In genomic region chr3:83191271-83191670, GRCm38 (mm10) we compare ENCODE assay signal across 20 mouse cellular contexts.
A peak's percentile ranks its signal among the peaks of the same experiment; 100 is the strongest.
DNase-seq lines count a peak whose midpoint lies in the region; ATAC-seq and TF ChIP-seq lines count a peak whose summit lies in the region.
"Had no signal": no experiment of that assay in that cellular context is flagged by ENCODE, and none has a peak within 500 bp of the region (broad histone marks: within the 10 kb centered on the region; RNA-seq: fewer than 3 reads in every experiment).

No protein-coding gene starts in this region.

- no peak for TF ChIP-seq POLR2A in lung, adult 2 months (IDR thresholded peaks at IDR 0.05; ENCODE audit: borderline replicate concordance, extremely low read depth, low read depth, low read length)

- H3K4me1 ChIP-seq in lung, adult 2 months (ENCODE audit: control insufficient read depth, insufficient read depth, low read length), result peaks cover 2% of the 10 kb centered on the region; the same call in 1 of the 2 replicates
- no peaks in the 10 kb centered on the region for H3K4me1 ChIP-seq in lung, postnatal 0 days (ENCODE audit: insufficient read depth, low read depth, low read length)
- H3K4me1 ChIP-seq: embryonic facial prominence, embryonic 10.5 days; embryonic facial prominence, embryonic 12.5 days; forebrain, embryonic 13.5 days; forebrain, embryonic 15.5 days had no signal

- ATAC-seq in lung, postnatal 0 days, result peak; percentile 91
- ATAC-seq: forebrain, embryonic 13.5 days; forebrain, embryonic 15.5 days had no signal

- no peak overlapping the region for H3K27ac ChIP-seq in lung, postnatal 0 days (ENCODE audit: low read length)
- H3K27ac ChIP-seq: embryonic facial prominence, embryonic 10.5 days; embryonic facial prominence, embryonic 12.5 days; forebrain, embryonic 13.5 days; forebrain, embryonic 15.5 days had no signal

- DNase-seq in lung, adult 18-20 months, result peak; percentile 44 to 72
- DNase-seq in lung, adult 2 months, result no peak
- peak; percentile 82 for DNase-seq in lung, postnatal 0 days (ENCODE audit: low spot score)
- peak; percentile 50 for DNase-seq in lung, postnatal 14 days
- DNase-seq in lung, postnatal 36 days, result peak; percentile 78
- DNase-seq in urinary bladder, adult 18-20 months (ENCODE audit: low spot score in 2 of 2), result no peak
- no peak for DNase-seq in kidney, postnatal 4 days
- no peak for DNase-seq in cerebellum, adult 11 months
- DNase-seq: adrenal gland, adult 2 months; adrenal gland, postnatal 10 days; adrenal gland, postnatal 25 days; cerebellum, adult 11-12 months; cerebellum, adult 2 months; cerebellum, adult 9-10 months; cerebellum, postnatal 10 days; cerebellum, postnatal 25 days had no signal

- no peak for TF ChIP-seq CTCF in lung, adult 2 months (IDR thresholded peaks at IDR 0.05; ENCODE audit: insufficient read depth, low read length)
- TF ChIP-seq CTCF in lung, postnatal 0 days (IDR thresholded peaks at IDR 0.05), result no peak

- H3K4me2 ChIP-seq in lung, postnatal 0 days (replicated peaks; ENCODE audit: low read depth, low read length), result no peak overlapping the region
- H3K4me2 ChIP-seq: embryonic facial prominence, embryonic 12.5 days; forebrain, embryonic 13.5 days; forebrain, embryonic 15.5 days had no signal

- no peaks in the 10 kb centered on the region for H3K36me3 ChIP-seq in lung, postnatal 0 days (ENCODE audit: insufficient read depth, low read length)
- H3K36me3 ChIP-seq: embryonic facial prominence, embryonic 10.5 days; embryonic facial prominence, embryonic 12.5 days; forebrain, embryonic 15.5 days had no signal

- H3K4me3 ChIP-seq in lung, adult 2 months (replicated peaks; ENCODE audit: extremely low read depth, low read depth, low read length), result no peak overlapping the region
- no peak overlapping the region for H3K4me3 ChIP-seq in lung, postnatal 0 days (ENCODE audit: low read depth, low read length)
- H3K4me3 ChIP-seq: embryonic facial prominence, embryonic 10.5 days; embryonic facial prominence, embryonic 12.5 days; forebrain, embryonic 13.5 days; forebrain, embryonic 15.5 days had no signal

- peak; percentile 74 for TF ChIP-seq EP300 in lung, postnatal 0 days (IDR thresholded peaks at IDR 0.05)

- no peak overlapping the region for H3K9ac ChIP-seq in lung, postnatal 0 days (replicated peaks; ENCODE audit: low read depth)
- H3K9ac ChIP-seq: embryonic facial prominence, embryonic 12.5 days; forebrain, embryonic 13.5 days; forebrain, embryonic 15.5 days had no signal

- no peaks in the 10 kb centered on the region for H3K27me3 ChIP-seq in lung, postnatal 0 days (replicated peaks; ENCODE audit: insufficient read depth, low read length)
- H3K27me3 ChIP-seq: embryonic facial prominence, embryonic 12.5 days; forebrain, embryonic 13.5 days; forebrain, embryonic 15.5 days had no signal

- 70% methylated on average over 2 of the region's 2 CpGs for WGBS in lung, adult 2 months
- WGBS in lung, postnatal 0 days, result 38% methylated on average over 2 of the region's 2 CpGs

- H3K9me3 ChIP-seq in lung, postnatal 0 days (ENCODE audit: low read length), result no peaks in the 10 kb centered on the region
- H3K9me3 ChIP-seq: embryonic facial prominence, embryonic 10.5 days; embryonic facial prominence, embryonic 12.5 days; forebrain, embryonic 13.5 days; forebrain, embryonic 15.5 days had no signal

Comparison
In these comparisons a context has a peak if more than half of its experiments do, and no peak if none do; other contexts are left out.
1. DNase-seq: peak in lung, adult 18-20 months (2 of 2), lung, postnatal 0 days (single experiment), lung, postnatal 14 days (single experiment) and lung, postnatal 36 days (single experiment); none in lung, adult 2 months (single experiment), urinary bladder, adult 18-20 months (0 of 2), kidney, postnatal 4 days (0 of 2) and cerebellum, adult 11 months (single experiment).